12 mouse cellular contexts compared by ENCODE assay signal in genomic region chr17:28136266-28136665, GRCm38 (mm10). TPM values are rescaled to one million over a fixed set of nuclear protein-coding genes. Genes with fewer than 3 reads are reported as not detected.
DNase-seq lines count a peak whose midpoint lies in the region; ATAC-seq and TF ChIP-seq lines count a peak whose summit lies in the region.
"Had no signal": no experiment of that assay in that cellular context is flagged by ENCODE, and none has a peak within 500 bp of the region (broad histone marks: within the 10 kb centered on the region; RNA-seq: fewer than 3 reads in every experiment).

No protein-coding gene starts in this region.

- H3K9me3 ChIP-seq in forebrain, embryonic 12.5 days = no peaks in the 10 kb centered on the region
- no peaks in the 10 kb centered on the region for H3K9me3 ChIP-seq in forebrain, postnatal 0 days (ENCODE audit: low read length)
- no peaks in the 10 kb centered on the region for H3K9me3 ChIP-seq in embryonic facial prominence, embryonic 10.5 days
- H3K9me3 ChIP-seq: hindbrain, embryonic 15.5 days had no signal

- DNase-seq in forebrain, postnatal 0 days = no peak
- peak; percentile 45 for DNase-seq in kidney, postnatal 10 days
- no peak for DNase-seq in kidney, adult 18-20 months
- peak; percentile 77 for DNase-seq in adrenal gland, adult 2 months
- no peak for DNase-seq in embryonic facial prominence, embryonic 10.5 days (ENCODE audit: low spot score)
- DNase-seq in frontal cortex, adult 2 months (ENCODE audit: extremely low spot score in 1 of 2, low spot score in 1 of 2) = no peak
- DNase-seq: heart, adult 11 months; liver, postnatal 0 days had no signal

- H3K4me2 ChIP-seq in forebrain, embryonic 12.5 days = no peak overlapping the region
- H3K4me2 ChIP-seq in forebrain, postnatal 0 days (ENCODE audit: low read depth) = no peak overlapping the region
- H3K4me2 ChIP-seq: hindbrain, embryonic 15.5 days had no signal

- H3K36me3 ChIP-seq in forebrain, embryonic 12.5 days (replicated peaks) = no peaks in the 10 kb centered on the region
- no peaks in the 10 kb centered on the region for H3K36me3 ChIP-seq in forebrain, postnatal 0 days (ENCODE audit: insufficient read depth)
- no peaks in the 10 kb centered on the region for H3K36me3 ChIP-seq in embryonic facial prominence, embryonic 10.5 days (replicated peaks)
- H3K36me3 ChIP-seq: hindbrain, embryonic 15.5 days had no signal

- peaks cover 21% of the 10 kb centered on the region; the same call in 1 of the 2 replicates for H3K27me3 ChIP-seq in forebrain, embryonic 12.5 days
- H3K27me3 ChIP-seq in forebrain, postnatal 0 days (ENCODE audit: insufficient read depth, low read length) = no peaks in the 10 kb centered on the region
- peaks cover 47% of the 10 kb centered on the region for H3K27me3 ChIP-seq in embryonic facial prominence, embryonic 10.5 days (replicated peaks; ENCODE audit: low read depth, poor library complexity, severe bottlenecking)
- H3K27me3 ChIP-seq: hindbrain, embryonic 15.5 days had no signal

- ATAC-seq in forebrain, embryonic 12.5 days (ENCODE audit: low FRiP score) = no peak
- no peak for ATAC-seq in forebrain, postnatal 0 days
- no peak for ATAC-seq in activated CD4-positive, CD25-positive, alpha-beta regulatory T cell, adult 4 months
- ATAC-seq: liver, postnatal 0 days had no signal

- H3K4me1 ChIP-seq in forebrain, embryonic 12.5 days = peaks cover 32% of the 10 kb centered on the region
- peaks cover 9% of the 10 kb centered on the region; the same call in 1 of the 2 replicates for H3K4me1 ChIP-seq in forebrain, postnatal 0 days (ENCODE audit: insufficient read depth)
- H3K4me1 ChIP-seq in embryonic facial prominence, embryonic 10.5 days = peaks cover 53% of the 10 kb centered on the region

- no peak for TF ChIP-seq CTCF in forebrain, postnatal 0 days (IDR thresholded peaks at IDR 0.05; ENCODE audit: low read depth)

- WGBS in forebrain, embryonic 12.5 days = 53% methylated on average over 5 of the region's 5 CpGs
- 34% methylated on average over 5 of the region's 5 CpGs for WGBS in forebrain, postnatal 0 days
- 46% methylated on average over 5 of the region's 5 CpGs for WGBS in embryonic facial prominence, embryonic 10.5 days

- peak overlapping the region; percentile 6; the same call in 1 of the 2 replicates for H3K27ac ChIP-seq in forebrain, embryonic 12.5 days
- no peak overlapping the region for H3K27ac ChIP-seq in forebrain, postnatal 0 days (ENCODE audit: low read depth, low read length)
- peak overlapping the region; percentile 48 for H3K27ac ChIP-seq in embryonic facial prominence, embryonic 10.5 days (replicated peaks)
- H3K27ac ChIP-seq: hindbrain, embryonic 15.5 days had no signal

- H3K4me3 ChIP-seq in forebrain, embryonic 12.5 days (replicated peaks) = no peak overlapping the region
- no peak overlapping the region for H3K4me3 ChIP-seq in forebrain, postnatal 0 days (ENCODE audit: low read depth, low read length)
- H3K4me3 ChIP-seq in embryonic facial prominence, embryonic 10.5 days = peak overlapping the region; percentile 6; the same call in 1 of the 2 replicates
- H3K4me3 ChIP-seq: hindbrain, embryonic 15.5 days had no signal

- H3K9ac ChIP-seq in forebrain, embryonic 12.5 days = no peak overlapping the region
- H3K9ac ChIP-seq in forebrain, postnatal 0 days = no peak overlapping the region
- H3K9ac ChIP-seq: hindbrain, embryonic 15.5 days; liver, postnatal 0 days had no signal

RNA-seq across cellular contexts. Expression of gene Scube3, which starts 5.7 kb away (rescaled TPM):
- polyA plus RNA-seq in forebrain, embryonic 12.5 days (2016; fragmentation: Nextera tagmentation; extraction: Ambion mirVana) = 6.9 and 7.0 TPM in 2 replicates
- 16.3 and 16.7 TPM in 2 replicates for total RNA-seq in forebrain, postnatal 0 days (2014; rRNA removed)
- polyA plus RNA-seq in forebrain, postnatal 0 days (2015; fragmentation: Nextera tagmentation; extraction: Ambion mirVana) = 3.1 and 3.2 TPM in 2 replicates
- total RNA-seq in adrenal gland, adult 2 months (2021) = 10 to 100 TPM in 1 of 2 experiments, 1 to 10 TPM in 1; 9.8 to 16.7 TPM
- 28.1 and 33.1 TPM in 2 replicates for polyA plus RNA-seq in adrenal gland, adult 2 months (2012; rRNA removed)
- 8.7 and 9.7 TPM in 2 replicates for polyA plus RNA-seq in embryonic facial prominence, embryonic 10.5 days (2016; fragmentation: Nextera tagmentation; extraction: Ambion mirVana)
- 2.5 TPM in 2 replicates for polyA plus RNA-seq in frontal cortex, adult 2 months (2012; rRNA removed)
- polyA plus RNA-seq in activated CD4-positive, CD25-positive, alpha-beta regulatory T cell, adult 4 months (2017; shearing (Covaris generic)) = not detected
- total RNA-seq: megakaryocyte, adult 5-6 weeks had no signal

RNA-seq across cellular contexts. Expression of gene Zfp523, which starts 40.7 kb away (rescaled TPM):
- polyA plus RNA-seq in forebrain, embryonic 12.5 days (2016; fragmentation: Nextera tagmentation; extraction: Ambion mirVana) = 43.6 and 44.7 TPM in 2 replicates
- 57.7 and 72.4 TPM in 2 replicates for total RNA-seq in forebrain, postnatal 0 days (2014; rRNA removed)
- 36.5 and 41.1 TPM in 2 replicates for polyA plus RNA-seq in forebrain, postnatal 0 days (2015; fragmentation: Nextera tagmentation; extraction: Ambion mirVana)
- total RNA-seq in adrenal gland, adult 2 months (2021) = 10 to 100 TPM; 31.3 to 39.2 TPM
- polyA plus RNA-seq in adrenal gland, adult 2 months (2012; rRNA removed) = 118 and 122 TPM in 2 replicates
- 32.8 and 35.9 TPM in 2 replicates for polyA plus RNA-seq in embryonic facial prominence, embryonic 10.5 days (2016; fragmentation: Nextera tagmentation; extraction: Ambion mirVana)
- 135 and 144 TPM in 2 replicates for polyA plus RNA-seq in frontal cortex, adult 2 months (2012; rRNA removed)
- polyA plus RNA-seq in activated CD4-positive, CD25-positive, alpha-beta regulatory T cell, adult 4 months (2017; shearing (Covaris generic)) = 1 to 10 TPM; 4.2 to 5.1 TPM

RNA-seq across cellular contexts. Expression of gene Tcp11, which starts 55.8 kb away (rescaled TPM):
- polyA plus RNA-seq in forebrain, embryonic 12.5 days (2016; fragmentation: Nextera tagmentation; extraction: Ambion mirVana) = 1.1 and 1.6 TPM in 2 replicates
- total RNA-seq in forebrain, postnatal 0 days (2014; rRNA removed) = 4.3 and 7.2 TPM in 2 replicates
- 1.7 and 2.9 TPM in 2 replicates for polyA plus RNA-seq in forebrain, postnatal 0 days (2015; fragmentation: Nextera tagmentation; extraction: Ambion mirVana)
- under 1 TPM in 1 of 2 experiments, not detected in 1; 0.24 TPM for total RNA-seq in adrenal gland, adult 2 months (2021)
- polyA plus RNA-seq in adrenal gland, adult 2 months (2012; rRNA removed) = 0.08 TPM in 1 of 2 replicates, not detected in the other
- 0.54 and 0.83 TPM in 2 replicates for polyA plus RNA-seq in embryonic facial prominence, embryonic 10.5 days (2016; fragmentation: Nextera tagmentation; extraction: Ambion mirVana)
- 0.55 and 1.0 TPM in 2 replicates for polyA plus RNA-seq in frontal cortex, adult 2 months (2012; rRNA removed)
- 1 to 10 TPM; 1.0 to 1.6 TPM for polyA plus RNA-seq in activated CD4-positive, CD25-positive, alpha-beta regulatory T cell, adult 4 months (2017; shearing (Covaris generic))

Comparison
In these comparisons a context has a peak if more than half of its experiments do, and no peak if none do; other contexts are left out.
1. DNase-seq: peak in kidney, postnatal 10 days (single experiment) and adrenal gland, adult 2 months (single experiment); none in forebrain, postnatal 0 days (single experiment), kidney, adult 18-20 months (single experiment), embryonic facial prominence, embryonic 10.5 days (single experiment) and frontal cortex, adult 2 months (0 of 2).